In the genomic region with DNA sequence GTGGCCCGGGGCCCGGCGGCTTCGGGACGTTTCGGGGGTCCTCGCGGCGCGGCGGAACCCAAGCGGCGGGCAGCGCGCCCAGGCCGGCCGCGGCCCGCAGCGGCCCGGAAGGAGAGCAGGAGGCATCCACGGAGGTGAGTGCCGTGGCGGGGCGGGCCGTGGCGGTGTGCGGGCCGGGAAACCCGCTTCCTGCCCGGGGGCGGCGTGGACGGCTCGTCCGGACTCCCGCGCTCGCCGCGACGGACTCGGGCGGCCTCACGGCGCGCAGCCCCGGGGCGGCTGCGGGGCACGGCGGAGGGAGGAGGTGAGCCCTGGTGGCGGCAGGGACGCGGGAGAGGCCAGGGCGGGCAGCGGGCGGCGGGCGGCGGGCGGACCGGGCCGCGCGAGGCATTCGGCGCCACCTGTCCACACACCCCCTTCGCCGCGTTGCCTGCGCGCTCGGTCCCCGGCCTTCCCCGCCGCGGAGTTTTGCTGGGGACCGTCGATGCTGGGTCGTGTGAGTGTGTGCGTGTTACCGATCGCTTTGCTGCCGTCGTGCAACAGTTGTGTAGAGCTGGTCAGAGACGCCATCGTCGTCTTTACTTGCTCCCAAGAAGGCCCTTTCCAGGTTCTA, we compare ENCODE assay signal across 8 mouse cellular contexts. TPM values are rescaled to one million over a fixed set of nuclear protein-coding genes. Genes with fewer than 3 reads are reported as not detected.
DNase-seq lines count a peak whose midpoint lies in the region; ATAC-seq lines count a peak whose summit lies in the region.

No protein-coding gene starts in this region.

- H3K27me3 ChIP-seq in forebrain, embryonic 10.5 days (ENCODE audit: poor library complexity, severe bottlenecking), result peaks cover 98% of the 10 kb centered on the region
- peaks cover 87% of the 10 kb centered on the region for H3K27me3 ChIP-seq in liver, embryonic 12.5 days (replicated peaks)

- peak; percentile 68 for DNase-seq in heart, adult 11 months
- DNase-seq in heart, postnatal 4 days, result no peak
- peak; percentile 35 for DNase-seq in ES-CJ7 (ENCODE audit: low read depth, low spot score)
- no peak for DNase-seq in forebrain, embryonic 10.5 days (ENCODE audit: extremely low spot score, low spot score)
- no peak for DNase-seq in urinary bladder, postnatal 36 days (ENCODE audit: low spot score in 2 of 2)
- no peak for DNase-seq in cerebellum, adult 18-20 months
- no peak for DNase-seq in gastrocnemius, postnatal 25 days

- H3K36me3 ChIP-seq in forebrain, embryonic 10.5 days (replicated peaks), result no peaks in the 10 kb centered on the region
- no peaks in the 10 kb centered on the region for H3K36me3 ChIP-seq in liver, embryonic 12.5 days

- ATAC-seq in liver, embryonic 12.5 days, result no peak

- H3K4me3 ChIP-seq in forebrain, embryonic 10.5 days, result peak overlapping the region; percentile 75
- peak overlapping the region; percentile 53 for H3K4me3 ChIP-seq in liver, embryonic 12.5 days

- no peaks in the 10 kb centered on the region for H3K9me3 ChIP-seq in forebrain, embryonic 10.5 days
- no peaks in the 10 kb centered on the region for H3K9me3 ChIP-seq in liver, embryonic 12.5 days (replicated peaks)

- peaks cover 28% of the 10 kb centered on the region for H3K4me1 ChIP-seq in forebrain, embryonic 10.5 days
- H3K4me1 ChIP-seq in liver, embryonic 12.5 days, result peaks cover 6% of the 10 kb centered on the region; the same call in 1 of the 2 replicates

- peak overlapping the region; percentile 93 for H3K27ac ChIP-seq in forebrain, embryonic 10.5 days
- H3K27ac ChIP-seq in liver, embryonic 12.5 days, result no peak overlapping the region; the same call in 1 of the 2 replicates

- WGBS in forebrain, embryonic 10.5 days, result under 1% methylated on average over 89 of the region's 89 CpGs
- WGBS in liver, embryonic 12.5 days (ENCODE audit: insufficient replicate concordance), result 1% methylated on average over 56 of the region's 89 CpGs

- peak overlapping the region; percentile 35 for H3K9ac ChIP-seq in liver, embryonic 12.5 days

- peak overlapping the region; percentile 62 for H3K4me2 ChIP-seq in liver, embryonic 12.5 days

RNA-seq across cellular contexts. Expression of a gene that starts 0.4 kb away (rescaled TPM):
- total RNA-seq in heart, postnatal 4 days (2021), result 1 to 10 TPM; 4.6 to 5.7 TPM
- polyA plus RNA-seq in forebrain, embryonic 10.5 days (2016; fragmentation: Nextera tagmentation; extraction: Ambion mirVana), result 21.6 and 25.1 TPM in 2 replicates
- polyA plus RNA-seq in liver, embryonic 12.5 days (2016; fragmentation: Nextera tagmentation; extraction: Ambion mirVana), result 1.6 and 1.7 TPM in 2 replicates
- total RNA-seq in gastrocnemius, postnatal 25 days (2021), result 1 to 10 TPM; 2.9 to 3.8 TPM

RNA-seq across cellular contexts. Expression of a gene that starts 59.1 kb away (rescaled TPM):
- not detected for total RNA-seq in heart, postnatal 4 days (2021)
- 0.26 and 0.33 TPM in 2 replicates for polyA plus RNA-seq in forebrain, embryonic 10.5 days (2016; fragmentation: Nextera tagmentation; extraction: Ambion mirVana)
- 0.08 TPM in 1 of 2 replicates, not detected in the other for polyA plus RNA-seq in liver, embryonic 12.5 days (2016; fragmentation: Nextera tagmentation; extraction: Ambion mirVana)
- under 1 TPM; 0.18 to 0.99 TPM for total RNA-seq in gastrocnemius, postnatal 25 days (2021)

Comparison
In these comparisons a context has a peak if more than half of its experiments do, and no peak if none do; other contexts are left out.
1. DNase-seq: peak in heart, adult 11 months (single experiment) and ES-CJ7 (single experiment); none in heart, postnatal 4 days (single experiment), forebrain, embryonic 10.5 days (single experiment), urinary bladder, postnatal 36 days (0 of 2), cerebellum, adult 18-20 months (0 of 2) and gastrocnemius, postnatal 25 days (single experiment).